Mouse (Mus musculus): ENCODE results near the gene Olfr323. TPM values are rescaled to one million over a fixed set of nuclear protein-coding genes. Genes with fewer than 3 reads are reported as not detected.
A peak's percentile ranks its signal among the peaks of the same experiment; 100 is the strongest.

The Olfr323 gene
- total and polyA plus RNA-seq, 2 experiments from 2014 or later: not detected

- peak overlapping the region; percentile 83 for H3K4me2 ChIP-seq (ENCODE audit: low read depth)
- 28% methylated on average over 14 of the region's 14 CpGs for WGBS
- DNase-seq: no peak
- H3K9ac ChIP-seq: no peak overlapping the region
- H3K27ac ChIP-seq (ENCODE audit: low read depth, low read length): no peak overlapping the region
- peak overlapping the region; percentile 36 for H3K4me3 ChIP-seq (ENCODE audit: low read depth, low read length)
- no peaks in the 10 kb centered on the region for H3K36me3 ChIP-seq (ENCODE audit: insufficient read depth)
- H3K4me1 ChIP-seq (ENCODE audit: insufficient read depth): 0 out of 2 replicates have a peak, but pooled peaks cover 6% of the 10 kb centered on the region
- ATAC-seq: no peak
- TF ChIP-seq CTCF (IDR thresholded peaks at IDR 0.05; ENCODE audit: low read depth): no peak
- no peaks in the 10 kb centered on the region for H3K27me3 ChIP-seq (ENCODE audit: insufficient read depth, low read length)
- H3K9me3 ChIP-seq (ENCODE audit: low read length): no peaks in the 10 kb centered on the region
These were observed 10.8 kb upstream of the Olfr323 start for GRCm38 (mm10) chr11:58641057-58641456.

- 0 out of 2 replicates have a peak, but pooled peaks cover 6% of the 10 kb centered on the region for H3K4me1 ChIP-seq (ENCODE audit: insufficient read depth)
- no peak within 1 kb of the TSS for H3K27ac ChIP-seq (ENCODE audit: low read depth, low read length)
- peak within 1 kb of the TSS; percentile 35 for H3K9ac ChIP-seq
- 6% methylated on average over 34 of the region's 34 CpGs for WGBS
- no peaks in the 10 kb centered on the region for H3K9me3 ChIP-seq (ENCODE audit: low read length)
- peak within 1 kb of the TSS; percentile 83 for H3K4me2 ChIP-seq (ENCODE audit: low read depth)
- peak; percentile 10 for DNase-seq
- ATAC-seq: peak; percentile 32; the same call in 1 of the 2 replicates
- no peaks in the 10 kb centered on the region for H3K36me3 ChIP-seq (ENCODE audit: insufficient read depth)
- peak within 1 kb of the TSS; percentile 36 for H3K4me3 ChIP-seq (ENCODE audit: low read depth, low read length)
- TF ChIP-seq CTCF (IDR thresholded peaks at IDR 0.05; ENCODE audit: low read depth): no peak
- H3K27me3 ChIP-seq (ENCODE audit: insufficient read depth, low read length): no peaks in the 10 kb centered on the region
These were observed 10.1 kb upstream of the Olfr323 start, which contains the start of gene Trim58 for GRCm38 (mm10) chr11:58640272-58640867. Trim58 (plus strand) TSS chr11:58640465.

- Histone ChIP-seq H3K4me2 (ENCODE audit: low read depth) (no peak overlapping the region), H3K27me3 (ENCODE audit: insufficient read depth, low read length) (no peaks in the 10 kb centered on the region), H3K4me1 (ENCODE audit: insufficient read depth) (0 out of 2 replicates have a peak, but pooled peaks cover 6% of the 10 kb centered on the region), H3K27ac (ENCODE audit: low read depth, low read length) (no peak overlapping the region), H3K9me3 (ENCODE audit: low read length) (no peaks in the 10 kb centered on the region), H3K36me3 (ENCODE audit: insufficient read depth) (no peaks in the 10 kb centered on the region), H3K9ac (no peak overlapping the region), H3K4me3 (ENCODE audit: low read depth, low read length) (no peak overlapping the region)
- ATAC-seq: no peak
- DNase-seq: no peak
- WGBS: 63% methylated on average over 7 of the region's 7 CpGs
- no peak for TF ChIP-seq CTCF (IDR thresholded peaks at IDR 0.05; ENCODE audit: low read depth)
These were observed 7.9 kb upstream of the Olfr323 start for GRCm38 (mm10) chr11:58638176-58638701.

- peak; percentile 66 for ATAC-seq
- peak; percentile 68 for DNase-seq
- no peak overlapping the region for H3K27ac ChIP-seq (ENCODE audit: low read depth, low read length)
- WGBS: 18% methylated on average over 3 of the region's 4 CpGs
- no peak overlapping the region for H3K4me3 ChIP-seq (ENCODE audit: low read depth, low read length)
- H3K9ac ChIP-seq: no peak overlapping the region
- H3K9me3 ChIP-seq (ENCODE audit: low read length): no peaks in the 10 kb centered on the region
- H3K36me3 ChIP-seq (ENCODE audit: insufficient read depth): no peaks in the 10 kb centered on the region
- peak; percentile 80 for TF ChIP-seq CTCF (IDR thresholded peaks at IDR 0.05; ENCODE audit: low read depth)
- H3K4me2 ChIP-seq (ENCODE audit: low read depth): no peak overlapping the region
- H3K4me1 ChIP-seq (ENCODE audit: insufficient read depth): 0 out of 2 replicates have a peak, but pooled peaks cover 6% of the 10 kb centered on the region
- H3K27me3 ChIP-seq (ENCODE audit: insufficient read depth, low read length): no peaks in the 10 kb centered on the region
These were observed 6.2 kb upstream of the Olfr323 start for GRCm38 (mm10) chr11:58636376-58636977.

- no peak overlapping the region for H3K9ac ChIP-seq
- no peak for ATAC-seq
- WGBS: 63% methylated on average over 4 of the region's 4 CpGs
These were observed 4.6 kb upstream of the Olfr323 start for GRCm38 (mm10) chr11:58634878-58635277.

GRCm38 (mm10) chr11:58626146-58626545, 4.2 kb downstream of the Olfr323 start:
- no peak overlapping the region for H3K27ac ChIP-seq (ENCODE audit: low read depth, low read length)
- no peak overlapping the region for H3K9ac ChIP-seq
- H3K9me3 ChIP-seq (ENCODE audit: low read length): no peaks in the 10 kb centered on the region
- H3K27me3 ChIP-seq (ENCODE audit: insufficient read depth, low read length): no peaks in the 10 kb centered on the region
- H3K4me2 ChIP-seq (ENCODE audit: low read depth): no peak overlapping the region
- H3K4me3 ChIP-seq (ENCODE audit: low read depth, low read length): no peak overlapping the region
- ATAC-seq (no peak), DNase-seq (no peak)
- no peaks in the 10 kb centered on the region for H3K36me3 ChIP-seq (ENCODE audit: insufficient read depth)
- no peaks in the 10 kb centered on the region for H3K4me1 ChIP-seq (ENCODE audit: insufficient read depth)
- 46% methylated on average over 4 of the region's 4 CpGs for WGBS
- TF ChIP-seq CTCF (IDR thresholded peaks at IDR 0.05; ENCODE audit: low read depth): no peak

More at GRCm38 (mm10) chr11:58634878-58635277, 4.6 kb upstream of the Olfr323 start:
- H3K4me1 ChIP-seq (ENCODE audit: insufficient read depth): no peaks in the 10 kb centered on the region
- DNase-seq: no peak
- H3K4me3 ChIP-seq (ENCODE audit: low read depth, low read length): no peak overlapping the region
- H3K27ac ChIP-seq (ENCODE audit: low read depth, low read length): no peak overlapping the region
- H3K36me3 ChIP-seq (ENCODE audit: insufficient read depth): no peaks in the 10 kb centered on the region
- H3K27me3 ChIP-seq (ENCODE audit: insufficient read depth, low read length): no peaks in the 10 kb centered on the region
- no peak for TF ChIP-seq CTCF (IDR thresholded peaks at IDR 0.05; ENCODE audit: low read depth)
- no peaks in the 10 kb centered on the region for H3K9me3 ChIP-seq (ENCODE audit: low read length)
- no peak overlapping the region for H3K4me2 ChIP-seq (ENCODE audit: low read depth)

- Histone ChIP-seq H3K36me3 (ENCODE audit: insufficient read depth) (no peaks in the 10 kb centered on the region), H3K4me1 (ENCODE audit: insufficient read depth) (no peaks in the 10 kb centered on the region), H3K4me3 (ENCODE audit: low read depth, low read length) (no peak overlapping the region), H3K9me3 (ENCODE audit: low read length) (no peaks in the 10 kb centered on the region), H3K27me3 (ENCODE audit: insufficient read depth, low read length) (no peaks in the 10 kb centered on the region), H3K4me2 (ENCODE audit: low read depth) (no peak overlapping the region), H3K27ac (ENCODE audit: low read depth, low read length) (no peak overlapping the region), H3K9ac (no peak overlapping the region)
- no peak for ATAC-seq
- no peak for TF ChIP-seq CTCF (IDR thresholded peaks at IDR 0.05; ENCODE audit: low read depth)
- no peak for DNase-seq
- 54% methylated on average over 6 of the region's 6 CpGs for WGBS
These were observed 11.5 kb downstream of the Olfr323 start for GRCm38 (mm10) chr11:58618793-58619192.
